Comparison of ENCODE assay signal across 8 mouse cellular contexts in genomic region chr17:14524426-14525236, GRCm38 (mm10).
DNase-seq lines count a peak whose midpoint lies in the region; ATAC-seq and TF ChIP-seq lines count a peak whose summit lies in the region.

No protein-coding gene starts in this region.

- no peak for ATAC-seq in cerebellum, adult (ENCODE audit: insufficient number of reproducible peaks, low FRiP score, low TSS enrichment)

- no peak overlapping the region for H3K4me3 ChIP-seq in CH12.LX (replicated peaks in 1 of 3; ENCODE audit: low read depth in 2 of 3, low read length in 2 of 3, poor library complexity in 1 of 3)
- no peak overlapping the region for H3K4me3 ChIP-seq in gastrocnemius, adult 2 months

- intact Hi-C loops in gastrocnemius, adult 2 months (cut with DNase I) = loop anchor here (1.0 kb wide), 1 partner anchor 381 kb away; no protein-coding TSS in a partner anchor

- no peak overlapping the region for H3K9ac ChIP-seq in CH12.LX (ENCODE audit: insufficient read depth, low read depth)

- peak; percentile 86 for TF ChIP-seq RAD21 in CH12.LX (IDR thresholded peaks at IDR 0.05; ENCODE audit: low read depth, low read length)

- in situ Hi-C loops in CH12.LX (cut with MboI; ENCODE audit: low pct_ligation_motif_present, low pct_unique_long_range_greater_than_20kb, low sequenced_read_pairs) = loop anchor here (25.0 kb wide), 1 partner anchor 237 kb away; the partner anchor contains the start of gene Smoc2

- TF ChIP-seq POLR2A in CH12.LX (IDR thresholded peaks at IDR 0.05; ENCODE audit: low read depth, low read length) = no peak

- H3K79me2 ChIP-seq in CH12.LX (replicated peaks; ENCODE audit: control insufficient read depth, extremely low read depth, insufficient read depth, poor library complexity, severe bottlenecking) = no peaks in the 10 kb centered on the region

- no peak for TF ChIP-seq EP300 in CH12.LX (IDR thresholded peaks at IDR 0.05; ENCODE audit: low read length)

- dilution Hi-C loops in CH12.LX (cut with MboI; ENCODE audit: extremely low pct_ligation_motif_present, extremely low pct_unique_long_range_greater_than_20kb, low sequenced_read_pairs) = no loop called here

- H3K27me3 ChIP-seq in CH12.LX (replicated peaks) = peaks cover 5% of the 10 kb centered on the region

- peak; percentile 18 for DNase-seq in cerebellum, adult 11 months
- DNase-seq in CH12.LX (ENCODE audit: extremely low read depth) = peak; percentile 76
- peak; percentile 29 for DNase-seq in cerebellum, adult 8-10 months
- peak; percentile 72 for DNase-seq in gastrocnemius, adult 2 months
- DNase-seq in kidney, adult 9 months = peak; percentile 66
- DNase-seq in lung, adult 18-20 months = peak; percentile 18 to 34
- DNase-seq in retina, postnatal 1 day = peak; percentile 78

- H3K9me3 ChIP-seq in CH12.LX (replicated peaks; ENCODE audit: low read length) = no peaks in the 10 kb centered on the region

- TF ChIP-seq CTCF in CH12.LX (conservative IDR thresholded peaks at IDR 0.05 in 1 of 2, IDR thresholded peaks at IDR 0.05 in 1 of 2; ENCODE audit: low read depth in 2 of 2, low read length in 2 of 2) = peak; percentile 44 to 88
- TF ChIP-seq CTCF in gastrocnemius, adult 2 months (IDR thresholded peaks at IDR 0.05) = peak; percentile 82

- H3K36me3 ChIP-seq in CH12.LX (replicated peaks in 1 of 2; ENCODE audit: control insufficient read depth in 1 of 2, insufficient read depth in 1 of 2, low read length in 1 of 2) = no peaks in the 10 kb centered on the region

- no peak overlapping the region for H3K4me2 ChIP-seq in CH12.LX (ENCODE audit: insufficient read depth, low read depth, poor library complexity, severe bottlenecking)

- H3K4me1 ChIP-seq in CH12.LX (ENCODE audit: control insufficient read depth in 1 of 2, insufficient read depth in 2 of 2) = peaks cover 0 to 7% of the 10 kb centered on the region in 2 experiments; a peak in 2 of 4 replicates

- H3K27ac ChIP-seq in CH12.LX (ENCODE audit: insufficient read depth, low read depth) = no peak overlapping the region
- no peak overlapping the region for H3K27ac ChIP-seq in gastrocnemius, adult 2 months

TF ChIP-seq in CH12.LX, 34 proteins besides CTCF, POLR2A, EP300 and RAD21:
- TF ChIP-seq RCOR1 (conservative IDR thresholded peaks at IDR 0.05; ENCODE audit: low read depth, low read length) = no peak
- peak; percentile 51 for TF ChIP-seq ZC3H11A (IDR thresholded peaks at IDR 0.05; ENCODE audit: low read depth, low read length)
- TF ChIP-seq SMC3 (IDR thresholded peaks at IDR 0.05; ENCODE audit: low read depth, low read length) = peak; percentile 87

Comparison
In these comparisons a context has a peak if more than half of its experiments do, and no peak if none do; other contexts are left out.
1. DNase-seq: peak in every context shown above with its lines; median percentile 78 in retina, postnatal 1 day; 76 in CH12.LX; 72 in gastrocnemius, adult 2 months; 66 in kidney, adult 9 months; 29 in cerebellum, adult 8-10 months; 26 in lung, adult 18-20 months; 18 in cerebellum, adult 11 months.